Mouse (Mus musculus): ENCODE measurements around the gene Ebna1bp2.
A peak's percentile ranks its signal among the peaks of the same experiment; 100 is the strongest.

Gene Ebna1bp2

DNA sequence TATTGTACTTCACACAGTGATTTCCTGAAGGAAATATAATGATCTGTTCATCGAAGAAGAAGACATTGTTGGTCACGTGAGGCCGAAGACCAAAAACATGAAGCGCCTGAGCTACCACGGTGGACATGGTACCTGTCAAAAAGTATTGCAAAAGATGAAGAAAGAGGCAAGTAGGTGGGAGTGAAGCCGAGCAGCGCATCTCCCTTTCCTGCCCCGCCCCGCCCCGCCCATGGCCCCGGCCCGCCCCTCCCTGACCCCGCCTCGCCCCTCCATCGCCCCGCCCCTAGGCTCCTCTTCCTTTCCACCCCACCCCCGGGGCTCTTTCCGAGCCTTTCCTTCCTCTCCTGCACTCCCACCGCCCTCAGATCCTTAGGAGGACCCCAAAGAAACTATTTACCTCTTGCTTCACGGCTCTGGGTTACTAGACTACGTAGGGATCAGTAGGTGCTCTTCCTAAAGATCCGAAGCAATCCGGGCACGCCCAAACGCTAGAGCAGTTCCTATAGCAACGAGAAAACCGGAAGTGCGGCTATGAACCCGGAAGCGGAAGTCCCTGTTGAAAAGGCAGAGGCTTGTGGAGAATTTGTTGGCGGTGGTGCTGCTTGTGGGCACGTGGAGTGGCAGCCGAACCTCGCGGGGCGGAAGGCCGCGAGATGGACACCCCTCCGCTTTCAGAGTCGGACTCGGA is at the start of gene Ebna1bp2, which contains the start of gene Cfap57:
Ebna1bp2 (plus strand) TSS at position 521 of the 688 bp plus-strand sequence.
Cfap57 (minus strand) TSS at position 499 of the 688 bp plus-strand sequence.
- DNase-seq (ENCODE audit: low read depth, low spot score): peak; percentile 80

DNA sequence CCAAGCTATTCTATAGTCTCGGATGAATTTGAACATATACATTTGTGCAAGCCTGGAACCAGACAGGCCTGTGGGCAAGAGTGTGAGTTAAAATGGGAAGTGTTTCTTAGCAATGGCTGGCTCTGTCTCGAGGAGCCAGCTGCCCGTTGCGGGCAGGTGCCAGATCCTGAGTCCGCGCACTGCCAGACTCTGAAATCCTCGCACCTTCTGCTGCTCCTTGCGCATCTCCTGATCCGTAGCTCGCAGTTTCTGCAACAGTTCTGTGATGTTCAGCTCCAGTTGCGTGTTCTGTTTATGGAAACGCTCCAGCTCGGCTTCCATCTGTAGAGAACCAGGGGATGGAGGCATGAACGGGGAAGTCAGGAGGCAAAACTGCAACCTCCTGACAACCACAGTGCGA is 49.2 kb upstream of the Ebna1bp2 start:
- DNase-seq (ENCODE audit: low read depth, low spot score): no peak

DNA sequence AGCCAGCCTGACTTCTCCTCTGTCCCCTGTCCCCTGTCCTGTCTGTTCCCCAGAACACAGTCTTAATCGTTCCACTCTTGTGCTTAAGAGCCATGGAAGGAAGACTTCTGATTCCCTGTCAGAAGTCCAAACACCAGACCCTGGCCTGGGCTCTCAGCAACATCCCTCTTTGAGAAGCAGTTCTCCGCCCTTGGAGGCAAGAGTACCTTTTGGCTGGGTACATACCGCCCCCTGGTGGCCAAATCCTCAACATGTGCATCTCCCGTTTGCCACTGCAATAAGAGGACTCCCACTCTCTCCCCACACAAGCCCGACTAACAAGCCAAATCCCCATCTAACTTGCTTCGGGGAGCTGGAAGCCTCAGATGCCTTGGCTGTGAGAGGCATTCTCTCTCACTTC is 44.5 kb upstream of the Ebna1bp2 start:
- peak; percentile 13 for DNase-seq (ENCODE audit: low read depth, low spot score)

DNA sequence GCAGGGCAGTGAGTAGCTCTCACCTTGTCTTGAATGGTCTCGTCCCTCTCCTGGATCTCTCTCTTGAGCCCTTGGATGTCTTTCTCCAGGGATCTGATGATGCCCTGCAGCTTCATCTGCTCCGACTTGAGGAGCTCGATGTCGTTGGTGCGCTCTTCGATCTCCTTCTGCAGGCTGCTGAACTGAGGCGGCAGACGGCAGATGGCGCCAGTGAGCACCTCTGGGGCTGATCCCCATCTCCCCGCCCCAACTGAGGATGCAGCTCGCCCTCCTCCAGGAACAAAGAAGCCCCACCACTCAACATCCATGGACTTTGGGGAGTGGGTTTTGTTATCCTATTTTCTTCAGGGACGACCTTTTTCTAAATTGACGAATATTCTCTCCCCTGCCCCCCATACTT is 41.3 kb upstream of the Ebna1bp2 start:
- DNase-seq (ENCODE audit: low read depth, low spot score): no peak

DNA sequence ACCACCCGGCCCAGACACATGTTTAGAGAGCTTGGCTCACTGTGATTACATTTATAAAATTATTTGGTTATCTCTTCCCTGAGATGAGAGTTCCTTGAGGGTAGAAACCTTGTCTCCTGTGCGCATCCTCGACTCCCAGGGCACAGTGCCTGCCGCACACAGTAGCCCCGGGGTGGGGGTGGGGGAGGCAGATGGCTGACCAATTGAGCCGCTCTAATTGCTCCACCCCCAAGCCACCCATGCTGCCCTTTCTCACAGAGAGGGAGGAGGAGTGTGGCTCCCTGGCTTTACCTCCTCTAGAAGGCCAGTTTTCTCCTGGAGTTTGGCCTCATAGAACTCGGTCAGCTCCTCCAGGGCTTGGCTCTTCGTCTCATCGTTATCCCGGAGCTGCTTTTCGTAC is 39.1 kb upstream of the Ebna1bp2 start:
- DNase-seq (ENCODE audit: low read depth, low spot score): no peak

DNA sequence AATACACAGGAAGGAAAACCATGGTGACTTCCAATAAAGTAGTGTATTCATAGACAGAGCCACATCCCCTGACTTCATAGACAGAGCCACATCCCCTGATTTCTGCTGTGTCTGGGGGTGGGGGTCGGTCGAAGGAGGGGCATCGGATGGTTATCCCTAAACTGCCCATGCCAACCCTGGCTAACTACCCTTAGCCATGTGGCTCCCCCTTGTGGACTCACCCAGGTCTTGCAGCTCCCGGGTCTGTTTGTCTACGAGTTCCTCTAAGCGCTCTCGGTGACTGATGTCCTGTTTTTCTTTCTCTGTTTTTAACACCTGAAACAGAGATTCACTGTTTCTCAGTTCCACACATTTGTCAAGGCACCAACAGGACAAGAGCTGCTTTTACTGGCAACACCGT is 38.0 kb upstream of the Ebna1bp2 start:
- DNase-seq (ENCODE audit: low read depth, low spot score): no peak

DNA sequence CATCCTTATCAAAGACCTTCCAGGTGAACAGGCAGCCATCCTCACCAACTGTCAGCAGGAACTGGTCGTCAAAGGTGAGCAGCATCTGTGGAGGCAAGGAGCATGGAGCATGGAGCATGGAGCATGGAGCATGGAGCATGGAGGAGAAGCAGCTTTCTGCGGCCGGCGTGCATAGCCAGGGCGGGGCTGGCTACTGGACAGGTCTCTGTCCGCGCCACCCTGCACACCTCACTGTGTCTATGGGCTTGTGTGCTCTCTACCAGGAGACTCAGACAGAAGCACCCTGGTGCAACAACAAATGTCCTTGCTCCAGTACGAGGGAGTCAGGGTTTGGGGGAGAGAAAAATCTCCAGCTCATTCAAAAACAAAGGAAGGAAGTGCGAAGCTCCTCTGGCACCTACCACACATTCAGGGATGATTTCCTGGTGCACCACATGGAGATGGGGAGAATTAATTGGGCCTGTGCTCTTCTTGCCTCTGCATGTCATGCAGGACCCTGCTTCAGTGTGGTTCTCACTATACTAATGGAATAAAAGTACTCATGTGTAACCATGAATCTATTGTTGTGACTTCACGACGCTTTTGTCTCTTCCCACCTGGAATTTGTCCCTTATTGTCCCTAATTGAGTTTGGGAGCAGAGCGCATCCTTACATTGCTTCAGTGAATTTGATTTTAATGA is 31.4 kb upstream of the Ebna1bp2 start:
- DNase-seq (ENCODE audit: low read depth, low spot score): no peak

DNA sequence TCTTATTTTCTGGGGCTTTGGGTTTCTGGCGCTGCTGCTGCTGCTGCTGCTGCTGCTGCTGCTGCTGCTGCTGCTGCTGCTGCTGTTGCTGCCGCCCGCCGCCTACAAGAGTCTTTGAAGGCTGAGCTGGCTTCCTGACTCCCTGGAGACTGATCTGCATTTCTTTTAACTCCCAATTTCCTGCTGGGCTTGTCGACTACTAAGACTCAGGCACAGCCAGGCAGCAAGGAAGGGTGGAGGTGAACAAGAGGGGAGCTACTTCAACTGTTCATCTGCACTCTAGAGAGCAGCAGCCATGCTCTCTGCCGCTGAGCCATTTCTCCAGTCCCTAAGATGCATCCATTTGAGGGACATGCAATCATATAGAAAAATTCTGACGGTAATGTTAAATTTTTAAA is 30.9 kb upstream of the Ebna1bp2 start:
- DNase-seq (ENCODE audit: low read depth, low spot score): no peak

DNA sequence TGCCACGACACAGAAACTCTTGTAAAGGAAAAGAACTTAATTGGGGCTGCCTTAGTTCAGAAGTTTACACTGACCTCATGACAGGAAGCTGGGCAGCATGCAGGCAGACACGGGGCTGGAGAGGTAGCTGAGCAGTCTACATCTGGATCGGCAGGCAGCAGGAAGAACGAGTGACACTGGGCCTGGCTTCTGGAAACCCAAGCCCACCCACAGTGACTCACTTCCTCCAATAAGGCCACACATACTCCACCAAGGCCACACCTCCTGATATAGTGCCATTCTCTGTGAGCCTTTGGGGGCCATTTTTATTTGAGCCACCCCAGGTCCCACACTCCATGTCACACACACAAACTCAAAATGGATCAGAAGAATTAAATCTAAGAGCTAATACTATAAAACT is 16.5 kb upstream of the Ebna1bp2 start:
- DNase-seq (ENCODE audit: low read depth, low spot score): no peak

DNA sequence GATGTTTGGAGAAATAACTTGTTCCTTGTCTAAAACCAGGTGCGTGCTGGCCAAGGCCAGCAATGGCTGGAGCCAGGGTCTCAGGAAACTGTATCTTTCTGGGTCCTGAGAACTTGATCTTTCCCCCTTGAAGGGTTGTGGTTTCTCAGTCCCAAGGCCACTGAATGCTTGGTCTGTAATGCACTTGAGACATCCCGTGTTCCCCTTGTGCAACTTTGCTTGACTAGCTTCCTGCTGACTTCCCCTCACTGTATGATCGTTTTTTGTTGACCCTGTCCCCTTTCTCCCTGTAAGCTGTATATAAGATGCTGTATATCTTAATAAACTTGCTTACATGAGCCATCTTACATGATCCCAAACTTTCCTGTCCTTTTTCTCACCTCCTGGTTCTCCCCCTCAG is 10.8 kb upstream of the Ebna1bp2 start:
- DNase-seq (ENCODE audit: low read depth, low spot score): no peak

DNA sequence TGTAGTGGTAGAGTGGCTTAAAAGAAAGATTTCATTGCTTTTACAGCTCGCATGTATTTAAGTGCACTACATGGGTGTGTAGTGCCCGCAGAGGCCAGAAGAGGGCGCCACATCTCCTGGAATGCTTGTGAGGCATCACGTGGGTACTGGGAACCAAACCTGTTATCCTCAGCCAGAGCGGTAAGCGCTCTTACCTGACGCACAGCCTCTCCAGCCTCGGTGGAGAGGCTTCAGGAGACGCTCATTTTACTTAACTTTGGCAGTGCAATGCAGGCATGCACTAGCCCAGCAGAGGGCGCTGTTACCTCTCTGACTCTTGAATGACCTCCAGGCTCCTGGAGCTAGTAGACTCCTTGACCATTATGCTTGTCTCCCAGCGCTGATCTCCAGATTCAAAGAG is 8.0 kb upstream of the Ebna1bp2 start:
- DNase-seq (ENCODE audit: low read depth, low spot score): no peak

DNA sequence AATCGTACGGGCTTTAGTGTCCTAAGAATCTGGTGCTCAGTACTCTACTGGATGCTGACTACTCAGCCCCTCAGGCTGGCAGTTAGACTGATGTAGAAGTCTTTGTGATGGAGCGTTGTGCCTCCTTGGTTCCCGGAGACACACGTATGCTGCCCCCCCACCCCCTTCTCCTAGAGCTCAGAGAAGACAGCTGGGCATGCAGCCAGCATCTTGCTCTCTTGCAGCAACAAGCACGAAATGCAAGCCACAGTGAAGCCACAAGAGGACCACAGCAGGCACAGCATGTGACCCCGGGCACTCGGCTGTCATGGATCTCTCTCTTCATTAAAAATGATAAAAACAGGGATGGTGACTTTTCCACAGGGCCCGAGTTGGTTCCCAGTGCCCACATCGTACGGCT is 5.2 kb upstream of the Ebna1bp2 start:
- no peak for DNase-seq (ENCODE audit: low read depth, low spot score)

DNA sequence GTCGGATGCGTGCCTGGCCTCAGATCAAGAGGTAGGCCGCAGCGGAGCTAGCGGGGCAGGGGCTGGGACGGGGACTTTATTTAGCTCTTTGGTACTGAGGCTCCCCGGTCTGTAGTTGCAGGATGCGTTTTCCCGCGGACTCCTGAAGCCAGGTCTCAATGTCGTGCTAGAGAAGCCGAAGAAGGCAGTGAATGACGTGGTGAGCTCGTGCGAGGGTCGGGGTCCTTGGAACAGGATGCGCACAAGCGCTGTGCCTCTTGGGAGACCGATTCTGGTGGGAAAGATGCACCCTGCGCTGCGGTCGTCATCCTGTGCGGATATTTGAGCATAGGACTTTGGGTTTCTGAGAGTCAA is 345 bp downstream of the Ebna1bp2 start:
- no peak for DNase-seq (ENCODE audit: low read depth, low spot score)

DNA sequence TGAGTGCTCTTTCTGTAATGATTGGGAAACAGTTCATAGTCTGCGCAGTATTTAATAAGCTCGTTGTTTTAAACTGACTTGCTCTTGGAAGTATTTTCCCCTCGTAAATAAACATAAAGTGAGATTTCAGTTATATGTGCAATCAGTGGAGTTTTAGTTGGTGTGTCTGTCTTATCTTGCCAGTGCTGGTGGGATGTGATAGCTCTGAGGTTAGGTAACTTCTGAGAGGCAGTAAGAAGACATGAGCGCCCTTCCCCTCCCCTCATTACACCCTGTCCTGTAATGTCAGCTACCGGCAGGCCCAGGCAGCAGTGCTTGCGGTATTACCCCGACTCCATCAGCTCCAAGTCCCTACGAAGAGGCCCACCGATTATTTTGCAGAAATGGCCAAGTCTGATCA is 1.2 kb downstream of the Ebna1bp2 start:
- DNase-seq (ENCODE audit: low read depth, low spot score): no peak

DNA sequence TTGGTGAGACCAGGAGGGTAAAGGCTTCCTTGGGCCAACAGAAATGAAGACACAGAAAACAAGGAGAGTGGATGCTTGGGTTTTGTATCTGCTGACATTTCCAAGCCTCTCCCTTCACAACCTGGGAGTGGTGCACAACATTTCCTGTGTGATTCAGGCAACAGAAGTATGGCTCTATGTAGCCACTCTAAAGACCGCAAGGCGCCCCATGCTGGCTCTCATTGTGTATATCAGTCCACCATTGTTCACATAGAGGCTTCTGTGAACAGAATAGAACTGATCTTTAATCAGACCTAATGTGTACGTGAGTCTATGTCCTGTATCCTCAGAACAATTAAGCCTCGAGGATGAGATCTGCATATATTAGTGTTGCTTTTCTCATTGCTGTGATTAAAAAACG is 9.7 kb downstream of the Ebna1bp2 start:
- no peak for DNase-seq (ENCODE audit: low read depth, low spot score)

DNA sequence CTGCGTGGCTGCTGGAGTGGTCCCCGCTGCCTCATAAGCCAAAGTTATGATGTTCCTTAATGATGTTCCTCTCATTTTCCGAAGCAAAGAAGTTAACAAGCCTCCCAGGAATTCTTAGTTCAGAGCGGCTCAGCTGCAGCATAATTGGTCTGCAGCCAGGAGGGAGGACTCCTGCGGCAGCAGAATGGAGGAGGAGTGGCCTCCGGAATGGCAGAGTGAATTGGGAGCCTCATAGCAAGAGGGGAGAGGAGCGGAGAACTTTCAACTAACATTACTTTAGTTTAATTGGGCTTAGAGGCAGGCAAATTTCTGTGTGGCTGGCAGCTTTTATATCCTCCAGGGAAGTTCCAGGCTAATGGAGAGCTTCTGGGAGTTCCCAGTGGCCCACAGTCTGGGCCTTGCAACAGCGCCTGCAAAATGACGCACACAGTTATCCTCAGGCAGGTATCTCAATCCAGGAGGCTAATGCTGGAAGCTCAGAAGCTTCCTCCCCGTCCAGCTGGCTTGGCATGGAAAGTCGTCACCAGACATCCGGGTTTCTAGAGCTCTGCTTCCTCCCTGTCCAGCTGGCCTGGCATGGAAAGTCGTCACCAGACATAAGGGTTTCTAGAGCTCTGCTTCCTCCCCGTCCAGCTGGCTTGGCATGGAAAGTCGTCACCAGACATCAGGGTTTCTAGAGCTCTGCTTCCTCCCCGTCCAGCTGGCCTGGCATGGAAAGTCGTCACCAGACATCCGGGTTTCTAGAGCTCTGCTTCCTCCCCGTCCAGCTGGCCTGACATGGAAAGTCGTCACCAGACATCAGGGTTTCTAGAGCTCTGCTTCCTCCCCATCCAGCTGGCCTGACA is 22.0 kb downstream of the Ebna1bp2 start:
- peak; percentile 36 for DNase-seq (ENCODE audit: low read depth, low spot score)

DNA sequence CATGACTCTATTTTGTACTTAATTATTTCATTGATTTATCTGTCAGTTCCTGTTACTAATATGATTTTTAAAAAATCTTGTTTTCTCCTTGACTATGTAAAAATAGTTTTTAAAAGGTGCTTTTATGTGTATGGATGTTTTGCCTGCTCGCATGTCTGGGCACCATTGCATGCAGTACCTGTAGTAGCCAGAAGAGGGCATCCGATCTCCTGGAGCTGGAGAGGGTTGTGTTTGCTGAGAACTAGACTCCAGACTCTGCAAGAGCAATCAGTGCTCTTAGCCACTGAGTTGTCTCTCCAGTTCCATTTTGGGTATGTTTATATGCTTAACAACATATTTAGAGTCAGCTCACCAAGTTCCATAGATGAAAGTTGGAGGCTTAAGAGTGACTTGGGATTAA is 24.6 kb downstream of the Ebna1bp2 start:
- DNase-seq (ENCODE audit: low read depth, low spot score): peak; percentile 5

DNA sequence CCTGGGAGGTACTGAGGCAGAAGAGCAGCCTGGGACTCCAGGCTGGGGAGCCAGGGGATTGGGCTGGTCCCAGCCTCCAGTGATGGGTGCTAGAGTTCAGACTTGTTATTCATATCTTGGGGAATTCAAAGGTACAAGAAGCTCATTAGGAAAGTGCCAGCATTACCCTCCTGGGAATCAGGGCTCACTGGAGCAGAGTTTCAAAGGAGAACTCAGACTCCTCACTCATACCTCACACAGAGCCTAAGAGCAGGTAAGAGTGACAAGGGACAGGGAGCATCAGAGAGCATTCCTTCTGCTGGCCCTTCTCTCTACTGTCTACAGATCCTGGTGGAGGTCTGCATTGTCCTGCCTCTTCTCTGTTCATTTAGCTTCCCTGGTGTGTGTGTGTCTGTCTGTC is 38.1 kb downstream of the Ebna1bp2 start, which contains the start of gene Olfr62:
Olfr62 (plus strand) TSS at position 301 of the 400 bp plus-strand sequence.
- no peak for DNase-seq (ENCODE audit: low read depth, low spot score)
